Mouse (Mus musculus): ENCODE data around the gene Rbms3. TPM values are rescaled to one million over a fixed set of nuclear protein-coding genes. Genes with fewer than 3 reads are reported as not detected.

The Rbms3 gene
- polyA plus RNA-seq, 1 experiment from 2014 or later = 90.2 TPM

GRCm38 (mm10) chr9:116591071-116591470 lies 1038.6 kb downstream of the Rbms3 start:
- 88% methylated on average over 9 of the region's 9 CpGs for WGBS
- no peak overlapping the region for H3K4me3 ChIP-seq (ENCODE audit: low read depth, low read length)
- H3K9me3 ChIP-seq (ENCODE audit: control insufficient read depth, low read depth, low read length) = no peaks in the 10 kb centered on the region
- H3K27me3 ChIP-seq (ENCODE audit: control insufficient read depth, insufficient read depth, low read length) = no peaks in the 10 kb centered on the region
- ATAC-seq (ENCODE audit: insufficient number of reproducible peaks, insufficient read depth, low FRiP score, low read depth) = no peak
- H3K4me2 ChIP-seq (replicated peaks; ENCODE audit: low read depth, low read length) = no peak overlapping the region
- H3K4me1 ChIP-seq (ENCODE audit: control insufficient read depth, insufficient read depth, low read length) = no peaks in the 10 kb centered on the region
- H3K27ac ChIP-seq (ENCODE audit: low read length) = no peak overlapping the region
- no peaks in the 10 kb centered on the region for H3K36me3 ChIP-seq (ENCODE audit: control insufficient read depth, insufficient read depth, low read length)
- H3K9ac ChIP-seq (replicated peaks; ENCODE audit: low read depth, low read length) = no peak overlapping the region

- WGBS = 75% methylated on average over 2 of the region's 2 CpGs
- Histone ChIP-seq H3K9ac (replicated peaks; ENCODE audit: low read depth, low read length) (no peak overlapping the region), H3K9me3 (ENCODE audit: control insufficient read depth, low read depth, low read length) (no peaks in the 10 kb centered on the region), H3K36me3 (ENCODE audit: control insufficient read depth, insufficient read depth, low read length) (no peaks in the 10 kb centered on the region), H3K27ac (ENCODE audit: low read length) (no peak overlapping the region), H3K4me2 (replicated peaks; ENCODE audit: low read depth, low read length) (no peak overlapping the region), H3K4me3 (ENCODE audit: low read depth, low read length) (no peak overlapping the region), H3K27me3 (ENCODE audit: control insufficient read depth, insufficient read depth, low read length) (no peaks in the 10 kb centered on the region), H3K4me1 (ENCODE audit: control insufficient read depth, insufficient read depth, low read length) (no peaks in the 10 kb centered on the region)
- ATAC-seq (ENCODE audit: insufficient number of reproducible peaks, insufficient read depth, low FRiP score, low read depth) = no peak
These were observed 1060.0 kb downstream of the Rbms3 start for GRCm38 (mm10) chr9:116569680-116570079.

GRCm38 (mm10) chr9:116566711-116567110 lies 1063.0 kb downstream of the Rbms3 start:
- WGBS = 89% methylated on average over 7 of the region's 7 CpGs
- H3K9me3 ChIP-seq (ENCODE audit: control insufficient read depth, low read depth, low read length) = no peaks in the 10 kb centered on the region
- H3K4me3 ChIP-seq (ENCODE audit: low read depth, low read length) = no peak overlapping the region
- ATAC-seq (ENCODE audit: insufficient number of reproducible peaks, insufficient read depth, low FRiP score, low read depth) = no peak
- H3K4me2 ChIP-seq (replicated peaks; ENCODE audit: low read depth, low read length) = no peak overlapping the region
- no peaks in the 10 kb centered on the region for H3K27me3 ChIP-seq (ENCODE audit: control insufficient read depth, insufficient read depth, low read length)
- H3K27ac ChIP-seq (ENCODE audit: low read length) = no peak overlapping the region
- no peak overlapping the region for H3K9ac ChIP-seq (replicated peaks; ENCODE audit: low read depth, low read length)
- no peaks in the 10 kb centered on the region for H3K36me3 ChIP-seq (ENCODE audit: control insufficient read depth, insufficient read depth, low read length)
- no peaks in the 10 kb centered on the region for H3K4me1 ChIP-seq (ENCODE audit: control insufficient read depth, insufficient read depth, low read length)

- no peak overlapping the region for H3K27ac ChIP-seq (ENCODE audit: low read length)
- no peak overlapping the region for H3K9ac ChIP-seq (replicated peaks; ENCODE audit: low read depth, low read length)
- no peak overlapping the region for H3K4me3 ChIP-seq (ENCODE audit: low read depth, low read length)
- H3K4me1 ChIP-seq (ENCODE audit: control insufficient read depth, insufficient read depth, low read length) = no peaks in the 10 kb centered on the region
- WGBS = 93% methylated on average over 5 of the region's 5 CpGs
- H3K27me3 ChIP-seq (ENCODE audit: control insufficient read depth, insufficient read depth, low read length) = no peaks in the 10 kb centered on the region
- ATAC-seq (ENCODE audit: insufficient number of reproducible peaks, insufficient read depth, low FRiP score, low read depth) = no peak
- H3K36me3 ChIP-seq (ENCODE audit: control insufficient read depth, insufficient read depth, low read length) = no peaks in the 10 kb centered on the region
- H3K9me3 ChIP-seq (ENCODE audit: control insufficient read depth, low read depth, low read length) = no peaks in the 10 kb centered on the region; the same call in 1 of the 2 replicates
- no peak overlapping the region for H3K4me2 ChIP-seq (replicated peaks; ENCODE audit: low read depth, low read length)
These were observed 1071.9 kb downstream of the Rbms3 start for GRCm38 (mm10) chr9:116557781-116558180.

GRCm38 (mm10) chr9:116556641-116557040 lies 1073.1 kb downstream of the Rbms3 start:
- Histone ChIP-seq H3K36me3 (ENCODE audit: control insufficient read depth, insufficient read depth, low read length) (no peaks in the 10 kb centered on the region), H3K27ac (ENCODE audit: low read length) (no peak overlapping the region), H3K27me3 (ENCODE audit: control insufficient read depth, insufficient read depth, low read length) (no peaks in the 10 kb centered on the region), H3K4me2 (replicated peaks; ENCODE audit: low read depth, low read length) (no peak overlapping the region), H3K9me3 (ENCODE audit: control insufficient read depth, low read depth, low read length) (no peaks in the 10 kb centered on the region; the same call in 1 of the 2 replicates), H3K9ac (replicated peaks; ENCODE audit: low read depth, low read length) (no peak overlapping the region), H3K4me1 (ENCODE audit: control insufficient read depth, insufficient read depth, low read length) (no peaks in the 10 kb centered on the region), H3K4me3 (ENCODE audit: low read depth, low read length) (no peak overlapping the region)
- no peak for ATAC-seq (ENCODE audit: insufficient number of reproducible peaks, insufficient read depth, low FRiP score, low read depth)
- WGBS = 58% methylated on average over 8 of the region's 8 CpGs

GRCm38 (mm10) chr9:116553181-116553580 lies 1076.5 kb downstream of the Rbms3 start:
- no peak overlapping the region for H3K4me3 ChIP-seq (ENCODE audit: low read depth, low read length)

GRCm38 (mm10) chr9:116546156-116546555 lies 1083.6 kb downstream of the Rbms3 start:
- ATAC-seq (ENCODE audit: insufficient number of reproducible peaks, insufficient read depth, low FRiP score, low read depth) = no peak
- WGBS = 75% methylated on average over 4 of the region's 4 CpGs

More at GRCm38 (mm10) chr9:116553181-116553580, 1076.5 kb downstream of the Rbms3 start:
- Histone ChIP-seq H3K27me3 (ENCODE audit: control insufficient read depth, insufficient read depth, low read length) (no peaks in the 10 kb centered on the region), H3K36me3 (ENCODE audit: control insufficient read depth, insufficient read depth, low read length) (no peaks in the 10 kb centered on the region), H3K9me3 (ENCODE audit: control insufficient read depth, low read depth, low read length) (no peaks in the 10 kb centered on the region; the same call in 1 of the 2 replicates), H3K4me2 (replicated peaks; ENCODE audit: low read depth, low read length) (no peak overlapping the region), H3K9ac (replicated peaks; ENCODE audit: low read depth, low read length) (no peak overlapping the region), H3K4me1 (ENCODE audit: control insufficient read depth, insufficient read depth, low read length) (peaks cover 3% of the 10 kb centered on the region; the same call in 1 of the 2 replicates), H3K27ac (ENCODE audit: low read length) (no peak overlapping the region)
- 86% methylated on average over 3 of the region's 3 CpGs for WGBS
- no peak for ATAC-seq (ENCODE audit: insufficient number of reproducible peaks, insufficient read depth, low FRiP score, low read depth)

GRCm38 (mm10) chr9:116542793-116543192 lies 1086.9 kb downstream of the Rbms3 start:
- Histone ChIP-seq H3K4me1 (ENCODE audit: control insufficient read depth, insufficient read depth, low read length) (no peaks in the 10 kb centered on the region), H3K27me3 (ENCODE audit: control insufficient read depth, insufficient read depth, low read length) (no peaks in the 10 kb centered on the region), H3K9me3 (ENCODE audit: control insufficient read depth, low read depth, low read length) (no peaks in the 10 kb centered on the region), H3K36me3 (ENCODE audit: control insufficient read depth, insufficient read depth, low read length) (no peaks in the 10 kb centered on the region), H3K4me3 (ENCODE audit: low read depth, low read length) (no peak overlapping the region), H3K4me2 (replicated peaks; ENCODE audit: low read depth, low read length) (no peak overlapping the region), H3K27ac (ENCODE audit: low read length) (no peak overlapping the region), H3K9ac (replicated peaks; ENCODE audit: low read depth, low read length) (no peak overlapping the region)
- WGBS = 71% methylated on average over 4 of the region's 4 CpGs
- no peak for ATAC-seq (ENCODE audit: insufficient number of reproducible peaks, insufficient read depth, low FRiP score, low read depth)

More at GRCm38 (mm10) chr9:116546156-116546555, 1083.6 kb downstream of the Rbms3 start:
- Histone ChIP-seq H3K27ac (ENCODE audit: low read length) (no peak overlapping the region), H3K4me2 (replicated peaks; ENCODE audit: low read depth, low read length) (no peak overlapping the region), H3K9ac (replicated peaks; ENCODE audit: low read depth, low read length) (no peak overlapping the region), H3K4me3 (ENCODE audit: low read depth, low read length) (no peak overlapping the region), H3K36me3 (ENCODE audit: control insufficient read depth, insufficient read depth, low read length) (no peaks in the 10 kb centered on the region), H3K4me1 (ENCODE audit: control insufficient read depth, insufficient read depth, low read length) (peaks cover 3% of the 10 kb centered on the region; the same call in 1 of the 2 replicates), H3K27me3 (ENCODE audit: control insufficient read depth, insufficient read depth, low read length) (no peaks in the 10 kb centered on the region), H3K9me3 (ENCODE audit: control insufficient read depth, low read depth, low read length) (no peaks in the 10 kb centered on the region)

GRCm38 (mm10) chr9:116541976-116542375 lies 1087.7 kb downstream of the Rbms3 start:
- Histone ChIP-seq H3K4me1 (ENCODE audit: control insufficient read depth, insufficient read depth, low read length) (no peaks in the 10 kb centered on the region), H3K4me2 (replicated peaks; ENCODE audit: low read depth, low read length) (no peak overlapping the region), H3K36me3 (ENCODE audit: control insufficient read depth, insufficient read depth, low read length) (no peaks in the 10 kb centered on the region), H3K27me3 (ENCODE audit: control insufficient read depth, insufficient read depth, low read length) (no peaks in the 10 kb centered on the region), H3K27ac (ENCODE audit: low read length) (no peak overlapping the region), H3K4me3 (ENCODE audit: low read depth, low read length) (no peak overlapping the region), H3K9me3 (ENCODE audit: control insufficient read depth, low read depth, low read length) (no peaks in the 10 kb centered on the region), H3K9ac (replicated peaks; ENCODE audit: low read depth, low read length) (no peak overlapping the region)
- no peak for ATAC-seq (ENCODE audit: insufficient number of reproducible peaks, insufficient read depth, low FRiP score, low read depth)
- 78% methylated on average over 7 of the region's 7 CpGs for WGBS
